Mouse (Mus musculus) C2C12 (cell line): ENCODE results near the gene Runx2. TPM values are rescaled to one million over a fixed set of nuclear protein-coding genes. Genes with fewer than 3 reads are reported as not detected.
A peak's percentile ranks its signal among the peaks of the same experiment; 100 is the strongest.

Experiments
- H3K27me3 ChIP-seq: one replicate; pipeline ENCODE4 v1.6.1; 2011; ENCODE audit not compliant: control insufficient read depth, insufficient read depth, insufficient read length
- H3K36me3 ChIP-seq: one replicate; pipeline ENCODE4 v1.6.1; 2011; ENCODE audit not compliant: control insufficient read depth, insufficient read depth
- H3K4me3 ChIP-seq: one replicate; pipeline ENCODE4 v1.5.1; 2011; ENCODE audit warnings: mild to moderate bottlenecking, control low read depth; ENCODE audit not compliant: poor library complexity, insufficient read depth, severe bottlenecking
- H3K79me2 ChIP-seq: one replicate; pipeline ENCODE4 v1.6.1; 2011; ENCODE audit not compliant: control insufficient read depth, insufficient read depth
- H3K79me3 ChIP-seq: one replicate; pipeline ENCODE4 v1.6.1; 2011; ENCODE audit warnings: low read depth, control low read depth
- H3ac ChIP-seq: one replicate; pipeline ENCODE3; 2011; ENCODE audit warnings: low read depth; ENCODE audit not compliant: control insufficient read depth, insufficient read length
- CEBPB ChIP-seq: IDR thresholded peaks from one replicate; pipeline ENCODE4 v1.6.1; 2011; ENCODE audit warnings: low read depth, mild to moderate bottlenecking, control low read depth, moderate library complexity
- CTCF ChIP-seq: IDR thresholded peaks from one replicate; pipeline ENCODE4 v1.5.1; 2011; ENCODE audit not compliant: control insufficient read depth, insufficient read depth, insufficient read length
- FOSL1 ChIP-seq: IDR thresholded peaks from one replicate; pipeline ENCODE4 v1.8.0; 2011; ENCODE audit warnings: mild to moderate bottlenecking, low read length; ENCODE audit not compliant: poor library complexity, insufficient read depth, severe bottlenecking
- MAX ChIP-seq: IDR thresholded peaks from one replicate; pipeline ENCODE4 v1.6.1; 2011; ENCODE audit warnings: mild to moderate bottlenecking, control low read depth
- MYOD1 ChIP-seq: IDR thresholded peaks from one replicate; pipeline ENCODE4 v1.6.1; 2011; ENCODE audit warnings: low read depth; ENCODE audit not compliant: control insufficient read depth, insufficient read length
- MYOG ChIP-seq: IDR thresholded peaks from one replicate; pipeline ENCODE4 v1.6.1; 2011; ENCODE audit not compliant: control insufficient read depth, insufficient read length; ENCODE audit errors: extremely low read depth
- USF1 ChIP-seq: IDR thresholded peaks from one replicate; pipeline ENCODE4 v1.6.1; 2011; ENCODE audit warnings: low read depth, mild to moderate bottlenecking, control low read depth, moderate library complexity
- polyA plus RNA-seq: library from polyadenylated mRNA; unstranded; fragments of >200 nt; fragmentation: generic; extraction: Trizol; gene quantifications from one replicate; pipeline ENCODE4 v1.2.1, GENCODE M21; 2012; ENCODE audit warnings: missing spikeins

Runx2 gene
- polyA plus RNA-seq, 1 experiment, result 16.6 TPM

DNA sequence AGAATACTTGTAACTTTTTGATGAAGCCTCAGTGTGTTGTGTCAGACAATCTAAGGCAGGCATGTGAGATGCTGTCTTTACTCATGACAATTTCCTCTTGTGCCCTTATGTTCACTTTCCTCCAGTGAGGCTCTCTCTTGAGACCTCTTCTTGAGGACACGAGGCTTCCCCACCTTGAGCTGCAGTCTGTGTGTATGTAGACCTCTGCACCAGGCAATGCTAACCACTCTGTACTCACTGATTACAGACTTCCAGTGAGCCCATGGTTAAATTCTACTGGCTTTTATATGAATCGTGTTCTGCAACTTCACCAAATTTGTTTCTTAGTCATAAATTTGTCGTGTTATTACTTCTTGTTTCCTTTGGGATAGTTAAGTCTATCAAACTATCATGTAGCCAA is 12.5 kb upstream of the Runx2 start:
- Histone ChIP-seq H3K36me3 (no peaks in the 10 kb centered on the region), H3K27me3 (no peaks in the 10 kb centered on the region)
- TF ChIP-seq MAX (no peak), USF1 (no peak), MYOG (no peak), CTCF (no peak), MYOD1 (no peak), CEBPB (no peak), FOSL1 (no peak)

GRCm38 (mm10) chr17:44821940-44822339 is 7.3 kb upstream of the Runx2 start:
- H3ac ChIP-seq, result no peak overlapping the region
- H3K27me3 ChIP-seq, result no peaks in the 10 kb centered on the region
- H3K4me3 ChIP-seq, result no peak overlapping the region
- H3K79me2 ChIP-seq, result no peaks in the 10 kb centered on the region
- TF ChIP-seq MAX, result no peak
- TF ChIP-seq MYOG, result no peak
- no peak for TF ChIP-seq CTCF
- no peak for TF ChIP-seq USF1
- no peak for TF ChIP-seq MYOD1
- TF ChIP-seq FOSL1, result no peak
- TF ChIP-seq CEBPB, result no peak
- no peaks in the 10 kb centered on the region for H3K79me3 ChIP-seq
- H3K36me3 ChIP-seq, result no peaks in the 10 kb centered on the region

More for the DNA sequence above, 12.5 kb upstream of the Runx2 start:
- Histone ChIP-seq H3K4me3 (no peak overlapping the region), H3K79me2 (no peaks in the 10 kb centered on the region), H3ac (no peak overlapping the region), H3K79me3 (peaks cover 3% of the 10 kb centered on the region)

DNA sequence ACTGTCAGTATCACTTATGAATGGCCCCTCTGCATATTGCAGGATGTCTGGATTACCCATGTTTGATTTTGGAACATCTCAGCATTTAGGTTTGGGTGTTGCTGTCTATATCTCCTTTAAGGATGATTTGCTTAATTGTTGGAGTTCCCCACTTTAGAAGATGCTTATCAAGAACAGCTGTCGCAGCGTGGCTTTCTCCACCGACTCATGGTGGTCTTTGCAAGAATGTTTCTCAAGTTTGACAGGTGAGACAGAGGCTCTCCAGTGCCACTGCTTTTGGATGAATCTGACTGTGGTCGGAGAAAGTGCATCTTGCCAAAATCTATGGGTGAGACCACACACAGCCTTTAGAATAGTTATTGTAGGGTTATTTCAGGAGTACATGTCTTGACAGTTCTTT is 5.2 kb upstream of the Runx2 start:
- Histone ChIP-seq H3K79me2 (peaks cover 5% of the 10 kb centered on the region), H3K4me3 (no peak overlapping the region), H3K36me3 (no peaks in the 10 kb centered on the region), H3K27me3 (no peaks in the 10 kb centered on the region), H3ac (no peak overlapping the region), H3K79me3 (no peaks in the 10 kb centered on the region)
- no peak for TF ChIP-seq MYOG
- no peak for TF ChIP-seq USF1
- peak; percentile 92 for TF ChIP-seq MYOD1
- no peak for TF ChIP-seq MAX
- TF ChIP-seq FOSL1, result no peak

DNA sequence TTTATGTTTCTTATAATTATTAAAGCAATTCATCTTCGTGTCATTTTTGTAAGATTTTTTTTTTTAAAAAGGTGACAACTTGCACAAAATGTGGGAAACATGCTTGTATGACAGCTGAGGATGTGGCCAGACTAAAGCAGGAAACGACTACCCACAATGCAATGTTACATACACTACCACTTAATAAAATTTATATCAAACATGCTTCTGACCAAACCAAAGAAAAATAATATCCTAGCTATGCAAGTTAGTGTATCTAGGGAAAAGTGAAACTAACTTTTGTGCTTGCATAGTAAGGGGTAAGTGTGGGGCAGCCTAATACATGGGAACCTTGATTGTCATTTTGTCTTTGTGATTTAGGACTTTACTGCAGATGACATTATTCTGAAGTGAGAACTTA is 4.2 kb upstream of the Runx2 start:
- H3K79me3 ChIP-seq, result no peaks in the 10 kb centered on the region
- H3K4me3 ChIP-seq, result no peak overlapping the region
- H3ac ChIP-seq, result no peak overlapping the region
- TF ChIP-seq MYOD1 (no peak), CTCF (no peak), FOSL1 (no peak)
- H3K36me3 ChIP-seq, result no peaks in the 10 kb centered on the region
- no peaks in the 10 kb centered on the region for H3K27me3 ChIP-seq
- H3K79me2 ChIP-seq, result peaks cover 5% of the 10 kb centered on the region

DNA sequence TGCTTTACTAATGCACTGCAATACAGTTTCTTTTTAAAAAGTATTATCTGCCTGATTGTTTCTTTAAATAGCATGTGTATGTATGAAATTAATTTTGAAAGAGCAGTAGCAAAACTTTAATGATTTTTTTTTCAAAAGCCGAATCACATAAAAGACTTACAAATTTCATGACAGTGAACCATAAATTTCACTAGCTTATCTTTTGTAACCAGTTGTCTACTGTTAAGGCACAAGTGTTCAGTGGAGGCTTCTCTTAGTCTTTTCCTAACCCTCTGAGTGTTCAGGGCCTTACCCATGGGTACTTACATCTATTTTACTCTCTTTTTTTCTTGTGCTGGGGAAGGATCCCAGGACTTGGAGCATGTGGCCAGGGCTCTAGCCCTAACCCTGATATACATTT is 7.6 kb downstream of the Runx2 start:
- Histone ChIP-seq H3K79me3 (no peaks in the 10 kb centered on the region), H3K36me3 (no peaks in the 10 kb centered on the region), H3K79me2 (peaks cover 7% of the 10 kb centered on the region), H3K4me3 (no peak overlapping the region), H3K27me3 (no peaks in the 10 kb centered on the region), H3ac (no peak overlapping the region)
- TF ChIP-seq FOSL1, result no peak
- TF ChIP-seq MAX, result no peak
- TF ChIP-seq CTCF, result no peak
- no peak for TF ChIP-seq MYOD1
- TF ChIP-seq USF1, result no peak
- no peak for TF ChIP-seq CEBPB
- TF ChIP-seq MYOG, result no peak

GRCm38 (mm10) chr17:44797331-44797730 is 17.3 kb downstream of the Runx2 start:
- TF ChIP-seq MAX (no peak), CTCF (no peak), MYOD1 (no peak), USF1 (no peak), FOSL1 (no peak), CEBPB (no peak), MYOG (no peak)
- H3K36me3 ChIP-seq, result peaks cover 28% of the 10 kb centered on the region
- no peak overlapping the region for H3ac ChIP-seq
- H3K79me2 ChIP-seq, result no peaks in the 10 kb centered on the region
- no peak overlapping the region for H3K4me3 ChIP-seq
- H3K79me3 ChIP-seq, result no peaks in the 10 kb centered on the region
- H3K27me3 ChIP-seq, result no peaks in the 10 kb centered on the region
